Mouse (Mus musculus): Measurements from ENCODE around the gene Ubac2.

DNA sequence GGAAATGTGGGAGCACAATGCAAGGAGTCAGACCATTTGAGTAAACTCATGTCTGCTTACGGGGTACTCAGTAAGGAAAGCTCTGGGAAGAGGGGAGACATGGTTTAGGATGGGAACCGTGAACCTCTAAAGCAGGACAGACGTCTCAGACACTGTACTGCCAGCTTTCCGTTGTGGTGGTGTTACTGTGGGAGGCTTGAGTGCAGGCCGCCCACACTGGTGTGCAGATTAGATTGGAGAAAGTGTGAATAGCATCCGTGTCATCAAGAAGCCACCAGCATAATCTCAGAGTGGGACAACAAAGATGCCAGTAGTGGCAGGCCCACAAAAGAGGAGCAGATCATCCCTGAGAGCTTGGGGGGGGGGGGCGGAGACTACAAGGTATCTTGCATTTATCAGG is 123.8 kb downstream of the Ubac2 start:
- TF ChIP-seq GATA1 (IDR thresholded peaks at IDR 0.05; ENCODE audit: low read length) (no peak), TAL1 (IDR thresholded peaks at IDR 0.05; ENCODE audit: low read length) (no peak)
